Mouse (Mus musculus) heart, adult 2 months (tissue): ENCODE data around the gene Gm49358. TPM values are rescaled to one million over a fixed set of nuclear protein-coding genes. Genes with fewer than 3 reads are reported as not detected.

ENCODE experiments used
- DNase-seq, 2 experiments: peaks; one replicate each; pipeline ENCODE4 v3.0.0; 2021
- H3K27ac ChIP-seq: fragments of 200-600 bp; 2 replicates; pipeline ENCODE4 v1.8.1; 2022
- H3K27me3 ChIP-seq: fragments of 200-500 bp; 2 replicates; pipeline ENCODE4 v1.6.1; 2012; ENCODE audit warnings: mild to moderate bottlenecking, low read length, inconsistent platforms, mixed read lengths; ENCODE audit not compliant: control insufficient read depth, insufficient read depth
- H3K36me3 ChIP-seq: fragments of 200-500 bp; 2 replicates; pipeline ENCODE4 v1.6.1; 2012; ENCODE audit warnings: low read length, inconsistent platforms; ENCODE audit not compliant: control insufficient read depth, insufficient read depth
- H3K4me1 ChIP-seq: fragments of 200-500 bp; 2 replicates; pipeline ENCODE4 v1.6.1; 2011; ENCODE audit warnings: low read length; ENCODE audit not compliant: control insufficient read depth, insufficient read depth
- H3K4me3 ChIP-seq: fragments of 200-600 bp; 2 replicates; pipeline ENCODE4 v1.8.1; 2022
- H3K79me2 ChIP-seq: fragments of 200-500 bp; replicated peaks from 2 replicates; pipeline ENCODE4 v1.6.1; 2012; ENCODE audit warnings: mild to moderate bottlenecking, inconsistent platforms, low read length, moderate library complexity, mixed read lengths; ENCODE audit not compliant: control insufficient read depth, insufficient read depth
- H3K9ac ChIP-seq: fragments of 200-500 bp; 2 replicates; pipeline ENCODE4 v1.6.1; 2012; ENCODE audit warnings: low read depth, mild to moderate bottlenecking, control low read depth, inconsistent platforms, low read length, mixed read lengths
- CTCF ChIP-seq: fragments of 200-600 bp; IDR thresholded peaks from 2 replicates; pipeline ENCODE4 v1.8.1; 2022; ENCODE audit warnings: antibody characterized with exemption, mild to moderate bottlenecking, moderate library complexity
- EP300 ChIP-seq: fragments of 200-500 bp; IDR thresholded peaks from 2 replicates; pipeline ENCODE4 v1.6.1; 2011; ENCODE audit warnings: low read depth, low read length, control low read depth; ENCODE audit not compliant: insufficient read depth
- POLR2A ChIP-seq: fragments of 200-500 bp; IDR thresholded peaks from 2 replicates; pipeline ENCODE4 v1.6.1; 2011; ENCODE audit warnings: mild to moderate bottlenecking, low read depth, low read length, control low read depth; ENCODE audit not compliant: insufficient read depth
- WGBS: fragments of 180-500 bp; shearing (Covaris S2); methylation state at CpG from one replicate; pipeline ENCODE4 v1.1.7; 2018; 5-methylcytosine and 5-hydroxymethylcytosine counted together
- intact Hi-C: fragments of 180-260 bp; cut with DNase I; formaldehyde crosslinking; loops from one replicate; pipeline ENCODE4 v1.15.1; 2025
- polyA plus RNA-seq: library from polyadenylated mRNA; depleted of rRNA; stranded (reverse); fragments of >200 nt; gene quantifications from 2 replicates; pipeline ENCODE4 v1.2.3, GENCODE M21; 2012
- total RNA-seq, 2 experiments: library from RNA; stranded (reverse); gene quantifications; 2 replicates each; pipeline ENCODE4 v1.2.3; 2021

Gm49358 gene
- total and polyA plus RNA-seq, 3 experiments, result 10.5 to 14.3 TPM; not detected in 1

- Histone ChIP-seq H3K36me3 (no peaks in the 10 kb centered on the region), H3K27ac (peak overlapping the region; percentile 99), H3K79me2 (peaks cover 1% of the 10 kb centered on the region; the same call in 1 of the 2 replicates), H3K9ac (peak overlapping the region; percentile 83), H3K27me3 (no peaks in the 10 kb centered on the region), H3K4me3 (peak overlapping the region; percentile 70), H3K4me1 (peaks cover 6% of the 10 kb centered on the region)
- under 1% methylated on average over 56 of the region's 58 CpGs for WGBS
- intact Hi-C loops, result loop anchor here (2.0 to 10.0 kb wide), 2 partner anchors 36 to 196 kb away; no protein-coding TSS in a partner anchor
- DNase-seq, result peak; percentile 57 to 60
- TF ChIP-seq EP300, result no peak
- TF ChIP-seq CTCF, result peak; percentile 40
- no peak for TF ChIP-seq POLR2A
These were observed 15.5 kb downstream of the Gm49358 start for GRCm38 (mm10) chr10:86779117-86779755.

- intact Hi-C loops, result loop anchor here (2.0 to 10.0 kb wide), 2 partner anchors 35 to 195 kb away; no protein-coding TSS in a partner anchor
- H3K4me1 ChIP-seq, result peaks cover 6% of the 10 kb centered on the region
These were observed 16.2 kb downstream of the Gm49358 start for GRCm38 (mm10) chr10:86779816-86780500.

GRCm38 (mm10) chr10:86781641-86782040 lies 17.9 kb downstream of the Gm49358 start:
- 61% methylated on average over 5 of the region's 5 CpGs for WGBS
- TF ChIP-seq POLR2A (no peak), EP300 (no peak), CTCF (no peak)
- Histone ChIP-seq H3K27ac (no peak overlapping the region), H3K36me3 (no peaks in the 10 kb centered on the region), H3K79me2 (peaks cover 5% of the 10 kb centered on the region), H3K27me3 (no peaks in the 10 kb centered on the region), H3K4me1 (peaks cover 9% of the 10 kb centered on the region), H3K4me3 (no peak overlapping the region), H3K9ac (no peak overlapping the region)
- intact Hi-C loops, result no loop called here
- DNase-seq, result no peak

More at GRCm38 (mm10) chr10:86779816-86780500, 16.2 kb downstream of the Gm49358 start:
- H3K27me3 ChIP-seq, result no peaks in the 10 kb centered on the region
- peaks cover 1% of the 10 kb centered on the region; the same call in 1 of the 2 replicates for H3K79me2 ChIP-seq
- H3K9ac ChIP-seq, result peak overlapping the region; percentile 83
- TF ChIP-seq POLR2A, result no peak
- no peak for TF ChIP-seq CTCF
- no peak for TF ChIP-seq EP300
- H3K27ac ChIP-seq, result peak overlapping the region; percentile 99
- peak in 1 of 2 experiments; percentile 22 for DNase-seq
- H3K4me3 ChIP-seq, result peak overlapping the region; percentile 70
- H3K36me3 ChIP-seq, result no peaks in the 10 kb centered on the region
- 16% methylated on average over 12 of the region's 12 CpGs for WGBS

GRCm38 (mm10) chr10:86782656-86783055 lies 18.9 kb downstream of the Gm49358 start:
- Histone ChIP-seq H3K27me3 (no peaks in the 10 kb centered on the region), H3K27ac (no peak overlapping the region), H3K4me1 (peaks cover 7% of the 10 kb centered on the region), H3K36me3 (no peaks in the 10 kb centered on the region), H3K4me3 (no peak overlapping the region), H3K9ac (no peak overlapping the region), H3K79me2 (peaks cover 7% of the 10 kb centered on the region)
- 72% methylated on average over 5 of the region's 5 CpGs for WGBS
- no peak for TF ChIP-seq EP300
- no peak for TF ChIP-seq POLR2A
- TF ChIP-seq CTCF, result no peak
- no peak for DNase-seq
- intact Hi-C loops, result no loop called here

- Histone ChIP-seq H3K9ac (no peak overlapping the region), H3K79me2 (peaks cover 7% of the 10 kb centered on the region), H3K4me1 (peaks cover 9% of the 10 kb centered on the region; the same call in 1 of the 2 replicates), H3K36me3 (no peaks in the 10 kb centered on the region), H3K27ac (no peak overlapping the region), H3K4me3 (no peak overlapping the region), H3K27me3 (no peaks in the 10 kb centered on the region)
- TF ChIP-seq CTCF (no peak), EP300 (no peak), POLR2A (no peak)
- no peak for DNase-seq
- 62% methylated on average over 5 of the region's 5 CpGs for WGBS
- intact Hi-C loops, result no loop called here
These were observed 19.8 kb downstream of the Gm49358 start for GRCm38 (mm10) chr10:86783561-86783960.
